ENCODE assay signal across 17 mouse cellular contexts in genomic region chr7:3314121-3314520, GRCm38 (mm10). TPM values are rescaled to one million over a fixed set of nuclear protein-coding genes. Genes with fewer than 3 reads are reported as not detected.
DNase-seq lines count a peak whose midpoint lies in the region; ATAC-seq lines count a peak whose summit lies in the region.
"Had no signal": no experiment of that assay in that cellular context is flagged by ENCODE, and none has a peak within 500 bp of the region (broad histone marks: within the 10 kb centered on the region; RNA-seq: fewer than 3 reads in every experiment).

No protein-coding gene starts in this region.

- H3K4me3 ChIP-seq in kidney, embryonic 15.5 days (replicated peaks) = no peak overlapping the region
- no peak overlapping the region for H3K4me3 ChIP-seq in embryonic facial prominence, embryonic 12.5 days
- H3K4me3 ChIP-seq in hindbrain, embryonic 14.5 days (replicated peaks; ENCODE audit: low read length) = no peak overlapping the region
- no peak overlapping the region for H3K4me3 ChIP-seq in neural tube, embryonic 14.5 days (ENCODE audit: low read depth, low read length)
- H3K4me3 ChIP-seq: limb, embryonic 13.5 days had no signal

- H3K9me3 ChIP-seq in kidney, embryonic 15.5 days (replicated peaks) = no peaks in the 10 kb centered on the region
- no peaks in the 10 kb centered on the region for H3K9me3 ChIP-seq in embryonic facial prominence, embryonic 12.5 days
- H3K9me3 ChIP-seq in hindbrain, embryonic 14.5 days (ENCODE audit: control insufficient read depth, low read length) = no peaks in the 10 kb centered on the region
- no peaks in the 10 kb centered on the region for H3K9me3 ChIP-seq in neural tube, embryonic 14.5 days (ENCODE audit: control insufficient read depth, low read length)
- H3K9me3 ChIP-seq: limb, embryonic 13.5 days had no signal

- H3K36me3 ChIP-seq in kidney, embryonic 15.5 days = no peaks in the 10 kb centered on the region
- no peaks in the 10 kb centered on the region for H3K36me3 ChIP-seq in embryonic facial prominence, embryonic 12.5 days
- no peaks in the 10 kb centered on the region for H3K36me3 ChIP-seq in hindbrain, embryonic 14.5 days (replicated peaks; ENCODE audit: control insufficient read depth, insufficient read depth)
- no peaks in the 10 kb centered on the region for H3K36me3 ChIP-seq in neural tube, embryonic 14.5 days (ENCODE audit: control insufficient read depth, insufficient read depth, low read length)
- H3K36me3 ChIP-seq: limb, embryonic 13.5 days had no signal

- H3K27ac ChIP-seq in kidney, embryonic 15.5 days = no peak overlapping the region
- H3K27ac ChIP-seq in embryonic facial prominence, embryonic 12.5 days = no peak overlapping the region
- H3K27ac ChIP-seq in hindbrain, embryonic 14.5 days = no peak overlapping the region
- no peak overlapping the region for H3K27ac ChIP-seq in neural tube, embryonic 14.5 days (ENCODE audit: low read depth, low read length)
- H3K27ac ChIP-seq: kidney, postnatal 0 days; limb, embryonic 13.5 days had no signal

- no peak overlapping the region for H3K4me2 ChIP-seq in kidney, embryonic 15.5 days
- no peak overlapping the region for H3K4me2 ChIP-seq in embryonic facial prominence, embryonic 12.5 days (replicated peaks)
- no peak overlapping the region for H3K4me2 ChIP-seq in hindbrain, embryonic 14.5 days (replicated peaks)
- H3K4me2 ChIP-seq in neural tube, embryonic 14.5 days (ENCODE audit: low read depth, low read length) = no peak overlapping the region
- H3K4me2 ChIP-seq: heart, embryonic 11.5 days; limb, embryonic 13.5 days had no signal

- H3K27me3 ChIP-seq in kidney, embryonic 15.5 days = no peaks in the 10 kb centered on the region
- no peaks in the 10 kb centered on the region for H3K27me3 ChIP-seq in embryonic facial prominence, embryonic 12.5 days
- H3K27me3 ChIP-seq in hindbrain, embryonic 14.5 days (ENCODE audit: control insufficient read depth, insufficient read depth, low read length) = no peaks in the 10 kb centered on the region
- H3K27me3 ChIP-seq in neural tube, embryonic 14.5 days (ENCODE audit: control insufficient read depth, insufficient read depth, low read length) = no peaks in the 10 kb centered on the region
- H3K27me3 ChIP-seq: limb, embryonic 13.5 days had no signal

- DNase-seq in kidney, adult 11 months = no peak
- no peak for DNase-seq in hindbrain, embryonic 14.5 days (ENCODE audit: low spot score)
- DNase-seq in left cerebral cortex, postnatal 10 days (ENCODE audit: extremely low spot score in 1 of 2, low spot score in 2 of 2) = no peak
- no peak for DNase-seq in urinary bladder, postnatal 14 days (ENCODE audit: low spot score)
- no peak for DNase-seq in cerebellum, postnatal 10 days
- DNase-seq: adrenal gland, postnatal 14 days; layer of hippocampus, postnatal 36 days; lung, adult 2 months; right cerebral cortex, postnatal 14 days had no signal

- H3K9ac ChIP-seq in kidney, embryonic 15.5 days = no peak overlapping the region
- H3K9ac ChIP-seq in embryonic facial prominence, embryonic 12.5 days = no peak overlapping the region
- H3K9ac ChIP-seq in hindbrain, embryonic 14.5 days = no peak overlapping the region
- H3K9ac ChIP-seq in neural tube, embryonic 14.5 days (replicated peaks; ENCODE audit: low read depth, low read length) = no peak overlapping the region
- H3K9ac ChIP-seq: limb, embryonic 13.5 days had no signal

- 0 out of 2 replicates have a peak, but pooled peaks cover 5% of the 10 kb centered on the region for H3K4me1 ChIP-seq in kidney, embryonic 15.5 days
- H3K4me1 ChIP-seq in embryonic facial prominence, embryonic 12.5 days = peaks cover 6% of the 10 kb centered on the region; the same call in 1 of the 2 replicates
- H3K4me1 ChIP-seq in hindbrain, embryonic 14.5 days (replicated peaks; ENCODE audit: control insufficient read depth, insufficient read depth, low read length) = no peaks in the 10 kb centered on the region
- H3K4me1 ChIP-seq in neural tube, embryonic 14.5 days (ENCODE audit: control insufficient read depth, insufficient read depth, low read length) = no peaks in the 10 kb centered on the region
- H3K4me1 ChIP-seq: limb, embryonic 13.5 days had no signal

- intact Hi-C loops in left cerebral cortex, postnatal 10 days (cut with DNase I) = no loop called here

- WGBS in kidney, embryonic 15.5 days = 59% methylated on average over 5 of the region's 5 CpGs
- WGBS in embryonic facial prominence, embryonic 12.5 days = 61% methylated on average over 5 of the region's 5 CpGs
- 74% methylated on average over 5 of the region's 5 CpGs for WGBS in hindbrain, embryonic 14.5 days
- WGBS in neural tube, embryonic 14.5 days = 65% methylated on average over 5 of the region's 5 CpGs

- 0 out of 2 replicates have a peak, but pooled peaks have one; percentile 40 for ATAC-seq in kidney, embryonic 15.5 days (replicated peaks; ENCODE audit: low FRiP score)
- ATAC-seq in embryonic facial prominence, embryonic 12.5 days (ENCODE audit: insufficient number of reproducible peaks, insufficient read depth, low FRiP score, low TSS enrichment) = peak; percentile 74; the same call in 1 of the 2 replicates
- ATAC-seq in hindbrain, embryonic 14.5 days (ENCODE audit: low FRiP score) = peak; percentile 72
- ATAC-seq in neural tube, embryonic 14.5 days (ENCODE audit: low read depth) = peak; percentile 88

RNA-seq across cellular contexts. Expression of gene Cacng7, which starts 18.6 kb away (rescaled TPM):
- 0.90 and 1.00 TPM in 2 replicates for polyA plus RNA-seq in kidney, embryonic 15.5 days (2015; fragmentation: Nextera tagmentation; extraction: Ambion mirVana)
- 3.7 TPM in 2 replicates for polyA plus RNA-seq in embryonic facial prominence, embryonic 12.5 days (2016; fragmentation: Nextera tagmentation; extraction: Ambion mirVana)
- 3.4 and 4.2 TPM in 2 replicates for polyA plus RNA-seq in hindbrain, embryonic 14.5 days (2014; fragmentation: Nextera tagmentation; extraction: Ambion mirVana)
- polyA plus RNA-seq in neural tube, embryonic 14.5 days (2014; fragmentation: Nextera tagmentation; extraction: Ambion mirVana) = 4.2 and 5.1 TPM in 2 replicates
- 100 to 1,000 TPM; 144 to 148 TPM for total RNA-seq in left cerebral cortex, postnatal 10 days (2021)
- total RNA-seq: hematopoietic stem cell, adult 5-6 weeks; megakaryocyte progenitor cell, adult 5-6 weeks had no signal

RNA-seq across cellular contexts. Expression of gene Prkcg, which starts 25.1 kb away (rescaled TPM):
- 0.06 and 0.27 TPM in 2 replicates for polyA plus RNA-seq in kidney, embryonic 15.5 days (2015; fragmentation: Nextera tagmentation; extraction: Ambion mirVana)
- 0.12 and 0.19 TPM in 2 replicates for polyA plus RNA-seq in embryonic facial prominence, embryonic 12.5 days (2016; fragmentation: Nextera tagmentation; extraction: Ambion mirVana)
- 1.1 and 1.6 TPM in 2 replicates for polyA plus RNA-seq in hindbrain, embryonic 14.5 days (2014; fragmentation: Nextera tagmentation; extraction: Ambion mirVana)
- polyA plus RNA-seq in neural tube, embryonic 14.5 days (2014; fragmentation: Nextera tagmentation; extraction: Ambion mirVana) = 0.88 and 1.5 TPM in 2 replicates
- 100 to 1,000 TPM; 323 to 329 TPM for total RNA-seq in left cerebral cortex, postnatal 10 days (2021)
- total RNA-seq: hematopoietic stem cell, adult 5-6 weeks had no signal

RNA-seq across cellular contexts. Expression of gene Myadm, which starts 25.2 kb away (rescaled TPM):
- polyA plus RNA-seq in kidney, embryonic 15.5 days (2015; fragmentation: Nextera tagmentation; extraction: Ambion mirVana) = 78.3 and 93.8 TPM in 2 replicates
- polyA plus RNA-seq in embryonic facial prominence, embryonic 12.5 days (2016; fragmentation: Nextera tagmentation; extraction: Ambion mirVana) = 34.4 and 38.0 TPM in 2 replicates
- 40.1 and 43.6 TPM in 2 replicates for polyA plus RNA-seq in hindbrain, embryonic 14.5 days (2014; fragmentation: Nextera tagmentation; extraction: Ambion mirVana)
- 39.2 and 52.5 TPM in 2 replicates for polyA plus RNA-seq in neural tube, embryonic 14.5 days (2014; fragmentation: Nextera tagmentation; extraction: Ambion mirVana)
- total RNA-seq in left cerebral cortex, postnatal 10 days (2021) = 10 to 100 TPM; 77.1 to 81.5 TPM
